Mouse (Mus musculus): ENCODE data around the gene Elp4. TPM values are rescaled to one million over a fixed set of nuclear protein-coding genes. Genes with fewer than 3 reads are reported as not detected.

The Elp4 gene
- polyA plus RNA-seq, 1 experiment from 2014 or later = 39.2 TPM

- WGBS = 4% methylated on average over 9 of the region's 9 CpGs
- H3K4me3 ChIP-seq (replicated peaks; ENCODE audit: low read depth, low read length) = no peak overlapping the region
Observed at GRCm38 (mm10) chr2:105659350-105659749, 245.0 kb downstream of the Elp4 start.

DNA sequence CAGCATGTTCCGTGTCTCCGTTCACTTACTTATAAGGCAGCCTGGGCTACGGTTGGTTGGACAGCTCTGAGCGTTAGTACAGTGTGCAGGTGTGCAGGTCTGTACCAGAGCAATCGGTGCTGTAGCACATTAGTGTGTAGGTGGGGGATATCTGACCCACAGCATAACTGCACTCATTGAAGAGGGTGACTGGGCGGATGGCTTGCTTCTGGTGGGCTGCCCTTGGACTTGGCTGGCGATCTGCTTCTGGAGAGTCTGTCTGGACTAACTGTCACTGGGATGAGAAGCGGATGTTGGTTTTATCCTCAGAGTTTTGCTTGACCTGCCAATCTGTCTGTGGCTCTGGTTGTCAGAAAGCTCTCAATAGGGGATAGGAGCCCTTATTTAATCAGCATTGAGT lies 247.9 kb downstream of the Elp4 start:
- no peaks in the 10 kb centered on the region for H3K9me3 ChIP-seq (ENCODE audit: control insufficient read depth, low read length)
- H3K4me2 ChIP-seq (ENCODE audit: low read length) = no peak overlapping the region
- ATAC-seq (ENCODE audit: low FRiP score, low TSS enrichment) (no peak), DNase-seq (no peak)
- 86% methylated on average over 8 of the region's 8 CpGs for WGBS
- no peaks in the 10 kb centered on the region for H3K36me3 ChIP-seq (ENCODE audit: control insufficient read depth, insufficient read depth, low read length)
- no peak overlapping the region for H3K27ac ChIP-seq (replicated peaks; ENCODE audit: low read depth, low read length)
- no peak overlapping the region for H3K9ac ChIP-seq (replicated peaks; ENCODE audit: low read length)
- peaks cover 85% of the 10 kb centered on the region for H3K27me3 ChIP-seq (ENCODE audit: control insufficient read depth, insufficient read depth, low read length)
- no peak overlapping the region for H3K4me3 ChIP-seq (replicated peaks; ENCODE audit: low read depth, low read length)
- H3K4me1 ChIP-seq (ENCODE audit: control insufficient read depth, insufficient read depth, low read length) = no peaks in the 10 kb centered on the region

More at GRCm38 (mm10) chr2:105659350-105659749, 245.0 kb downstream of the Elp4 start:
- Histone ChIP-seq H3K4me2 (ENCODE audit: low read length) (no peak overlapping the region), H3K27me3 (ENCODE audit: control insufficient read depth, insufficient read depth, low read length) (peaks cover 94% of the 10 kb centered on the region), H3K4me1 (ENCODE audit: control insufficient read depth, insufficient read depth, low read length) (no peaks in the 10 kb centered on the region), H3K27ac (replicated peaks; ENCODE audit: low read depth, low read length) (no peak overlapping the region), H3K36me3 (ENCODE audit: control insufficient read depth, insufficient read depth, low read length) (no peaks in the 10 kb centered on the region), H3K9ac (replicated peaks; ENCODE audit: low read length) (no peak overlapping the region), H3K9me3 (ENCODE audit: control insufficient read depth, low read length) (no peaks in the 10 kb centered on the region)
- ATAC-seq (ENCODE audit: low FRiP score, low TSS enrichment) (no peak), DNase-seq (peak; percentile 3)

Other genes starting within 250 kb of the Elp4 start
- 20.7 and 22.9 TPM in 2 replicates for gene Pax6, start 235.7 kb downstream of the Elp4 start, polyA plus RNA-seq (2014; fragmentation: Nextera tagmentation; extraction: Ambion mirVana)
- 102 and 109 TPM in 2 replicates for gene Immp1l, start 74 bp upstream of the Elp4 start, polyA plus RNA-seq (2014; fragmentation: Nextera tagmentation; extraction: Ambion mirVana)
- 28.6 and 29.3 TPM in 2 replicates for gene Dnajc24, start 99.0 kb upstream of the Elp4 start, polyA plus RNA-seq (2014; fragmentation: Nextera tagmentation; extraction: Ambion mirVana)